Mouse (Mus musculus) heart, postnatal 10 days (tissue): ENCODE results near the gene Nav2. TPM values are rescaled to one million over a fixed set of nuclear protein-coding genes. Genes with fewer than 3 reads are reported as not detected.

Experiments
- DNase-seq, 2 experiments: peaks; one replicate each; pipeline ENCODE4 v3.0.0; 2021
- intact Hi-C: fragments of 180-260 bp; cut with DNase I; formaldehyde crosslinking; loops from one replicate; pipeline ENCODE4 v1.15.1; 2025
- total RNA-seq, 2 experiments: library from RNA; stranded (reverse); gene quantifications; 2 replicates each; pipeline ENCODE4 v1.2.3; 2021

The Nav2 gene
- total RNA-seq, 2 experiments from 2014 or later = 79.7 to 82.1 TPM

DNA sequence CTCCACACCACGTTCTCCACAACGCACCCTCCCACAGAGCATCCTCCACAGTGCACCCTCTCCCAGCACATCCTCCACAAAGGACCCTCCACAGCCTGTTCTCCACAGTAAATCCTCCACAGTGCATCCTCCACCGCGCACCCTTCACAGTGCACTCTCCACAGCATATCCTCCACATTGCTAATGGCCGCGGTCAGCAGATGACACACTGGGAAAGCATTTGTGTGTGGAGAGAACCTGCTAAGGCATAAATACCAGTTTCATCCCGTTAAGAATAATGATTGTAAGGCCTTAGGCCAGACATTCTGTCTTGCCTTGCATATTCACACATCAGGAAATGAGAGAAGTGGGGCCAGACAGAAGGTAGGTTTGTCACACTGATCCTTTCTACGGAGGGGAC is 219.7 kb downstream of the Nav2 start:
- DNase-seq = no peak
- intact Hi-C loops = no loop called here

DNA sequence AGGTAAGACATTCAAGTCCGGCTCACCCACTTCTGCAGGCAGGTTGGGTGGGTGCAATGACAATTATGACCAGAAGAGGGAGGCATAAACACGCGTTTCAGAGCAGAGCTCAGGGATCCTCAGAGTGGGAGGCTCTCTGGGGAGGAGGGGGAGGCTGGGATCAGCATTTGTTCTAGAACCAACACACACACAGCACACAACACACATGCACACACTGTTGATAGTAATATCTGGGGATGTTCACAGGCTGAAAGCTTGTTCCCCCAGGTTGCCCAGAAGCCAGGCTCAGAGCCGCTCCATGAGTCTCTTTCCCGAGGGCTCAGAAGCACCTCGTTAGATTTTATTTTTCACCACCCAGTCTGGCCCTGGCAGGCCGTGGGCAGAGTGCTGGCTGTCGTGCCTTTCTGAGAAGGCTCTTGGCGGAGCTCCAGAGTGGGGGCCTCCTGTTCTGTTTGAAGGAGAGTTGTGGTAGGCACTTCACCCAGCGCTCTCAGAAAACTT is 224.4 kb downstream of the Nav2 start:
- intact Hi-C loops = loop anchor here (1.0 to 2.0 kb wide), 3 partner anchors 116 to 294 kb away; no protein-coding TSS in a partner anchor
- DNase-seq = peak; percentile 88 to 91

DNA sequence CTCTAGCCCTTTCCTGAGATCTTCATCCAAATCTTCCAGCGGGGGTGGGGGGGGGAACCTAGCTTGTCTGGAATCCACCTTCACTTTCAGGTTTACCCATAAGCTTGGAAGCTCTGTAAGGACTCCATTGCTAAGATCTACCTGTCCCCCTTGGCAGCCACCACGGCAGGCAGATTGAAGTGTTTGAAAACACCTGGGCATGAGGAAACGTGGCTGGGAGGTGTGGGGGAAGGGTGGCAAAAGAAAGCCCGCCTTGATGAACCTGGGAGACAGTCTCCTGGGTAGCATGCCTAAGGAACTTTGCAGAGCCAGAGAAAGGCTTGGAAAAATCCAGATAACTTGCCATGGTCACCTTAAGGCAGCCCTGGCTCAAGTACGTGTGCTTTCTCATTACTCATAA is 225.9 kb downstream of the Nav2 start:
- intact Hi-C loops = no loop called here
- DNase-seq = no peak

DNA sequence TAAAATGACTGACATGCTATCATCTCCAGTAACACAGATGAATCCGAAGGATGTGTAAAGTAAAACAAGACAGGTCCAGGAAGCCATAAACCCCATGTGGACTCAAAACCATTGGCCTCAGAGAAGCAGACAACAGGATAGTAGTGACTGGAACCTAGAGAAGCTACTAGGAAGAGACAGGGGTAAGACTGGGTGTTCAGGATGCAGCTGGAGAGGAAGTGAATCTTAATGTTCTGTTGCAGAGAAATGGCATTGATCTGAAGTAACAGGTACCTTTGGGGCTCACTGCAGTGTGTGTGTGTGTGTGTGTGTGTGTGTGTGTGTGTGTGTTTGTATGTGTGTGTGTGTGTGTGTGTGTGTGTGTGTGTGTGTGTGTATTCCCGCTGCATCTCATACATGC is 231.2 kb downstream of the Nav2 start:
- intact Hi-C loops = no loop called here
- DNase-seq = no peak

DNA sequence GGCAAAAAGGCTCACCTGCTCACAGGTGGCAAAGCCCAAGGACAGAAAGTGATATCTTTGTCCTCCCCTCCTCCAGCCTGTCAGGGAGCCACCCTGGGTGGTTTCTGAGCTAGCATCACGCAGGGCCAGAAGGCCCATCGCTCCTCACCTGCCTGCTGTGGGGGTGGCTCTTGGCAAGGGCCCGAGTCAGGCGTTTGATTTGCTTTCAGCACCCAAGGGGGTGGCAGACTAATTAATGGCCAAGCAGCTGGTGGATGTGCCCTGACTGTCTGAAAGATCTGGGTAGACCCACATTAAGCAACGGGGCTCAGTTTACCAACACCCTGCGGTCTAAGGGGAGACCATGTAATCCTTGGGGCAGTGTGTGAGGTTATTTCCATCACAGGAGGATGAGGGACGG is 235.4 kb downstream of the Nav2 start:
- intact Hi-C loops = no loop called here
- DNase-seq = no peak

DNA sequence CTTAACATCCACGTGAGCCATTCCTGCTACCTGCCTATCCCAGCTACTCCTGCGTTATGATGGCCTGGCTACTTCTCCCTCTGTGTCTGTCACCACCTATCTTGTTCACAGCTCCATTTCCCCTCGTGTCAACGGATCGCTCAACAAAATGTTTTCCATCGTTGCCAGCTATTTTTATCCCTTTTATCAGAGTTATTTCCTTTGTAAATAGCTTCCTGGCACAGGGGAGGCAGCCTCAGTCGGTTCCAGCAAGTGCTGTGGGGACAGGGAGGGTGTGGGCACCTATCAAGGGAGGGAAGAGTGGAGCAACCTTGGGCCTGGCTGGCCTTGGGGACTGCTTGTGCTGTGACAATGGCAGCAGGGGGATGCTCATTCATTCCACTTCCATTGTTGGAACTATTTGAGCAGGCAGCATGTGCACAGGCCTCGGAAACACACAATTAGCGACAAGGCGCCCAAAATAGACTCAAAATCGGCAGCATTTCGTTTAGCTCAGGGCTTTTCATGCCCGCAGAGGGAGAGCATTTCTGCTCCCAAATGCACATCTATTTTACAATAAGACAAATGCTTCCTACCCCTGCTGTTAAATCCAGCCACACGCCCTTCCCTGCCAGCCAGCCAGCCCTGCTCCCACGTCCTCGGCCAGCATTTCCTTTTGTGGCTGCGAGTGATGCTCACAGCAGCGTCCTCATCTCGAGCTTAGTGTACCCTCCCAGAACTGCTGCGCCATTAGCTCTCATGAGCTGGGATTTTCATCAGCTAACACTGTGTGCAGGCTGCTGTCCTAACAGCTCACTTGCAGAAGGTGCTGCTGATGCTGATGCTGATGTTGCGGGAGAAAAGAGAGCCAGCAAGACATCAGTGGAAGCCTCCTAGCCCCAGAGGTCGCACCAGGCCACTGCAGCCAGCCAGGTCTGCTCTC is 237.5 kb downstream of the Nav2 start:
- intact Hi-C loops = loop anchor here (5.0 kb wide), 2 partner anchors 46 to 101 kb away; no protein-coding TSS in a partner anchor
- peak; percentile 83 to 86 for DNase-seq

DNA sequence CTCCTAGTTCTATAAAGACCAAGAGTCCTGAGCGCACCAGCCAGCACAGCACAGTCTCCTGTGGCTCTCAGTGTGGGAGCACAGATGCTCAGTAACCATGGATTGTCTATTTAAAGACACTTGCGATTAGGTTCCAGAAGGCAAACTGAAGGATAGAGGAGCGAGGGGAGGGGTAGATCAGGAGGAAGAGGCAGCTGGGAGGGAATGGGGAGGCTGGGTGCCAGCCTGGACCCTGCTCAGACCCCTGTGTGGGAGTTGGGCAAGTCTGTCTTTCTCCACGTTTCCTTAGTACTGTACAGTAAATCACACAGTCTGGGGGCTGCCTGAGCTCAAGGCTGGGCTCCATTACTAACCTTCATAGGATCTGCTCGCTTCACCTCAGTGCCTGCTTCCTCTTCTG is 243.8 kb downstream of the Nav2 start:
- DNase-seq = no peak
- intact Hi-C loops = no loop called here

DNA sequence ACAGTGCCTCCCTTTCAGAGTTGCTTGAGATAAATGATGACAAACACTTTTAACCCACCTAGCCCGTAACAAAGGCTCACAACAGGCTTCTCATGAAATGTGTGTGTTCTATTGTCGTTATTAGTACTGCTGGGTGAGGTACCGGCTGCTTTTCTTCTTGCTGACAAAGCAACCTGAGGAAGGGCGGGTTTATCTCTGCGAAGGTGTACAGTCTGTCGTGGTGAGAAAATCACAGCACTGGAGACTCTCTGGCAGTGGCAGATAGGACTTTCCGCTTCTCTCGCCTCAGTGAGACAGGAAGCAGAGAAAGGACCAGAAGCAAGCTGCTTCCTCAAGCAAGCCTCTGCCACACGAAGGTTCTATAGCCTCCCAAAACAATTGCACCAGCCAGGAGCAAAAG is 244.2 kb downstream of the Nav2 start:
- intact Hi-C loops = no loop called here
- DNase-seq = no peak

DNA sequence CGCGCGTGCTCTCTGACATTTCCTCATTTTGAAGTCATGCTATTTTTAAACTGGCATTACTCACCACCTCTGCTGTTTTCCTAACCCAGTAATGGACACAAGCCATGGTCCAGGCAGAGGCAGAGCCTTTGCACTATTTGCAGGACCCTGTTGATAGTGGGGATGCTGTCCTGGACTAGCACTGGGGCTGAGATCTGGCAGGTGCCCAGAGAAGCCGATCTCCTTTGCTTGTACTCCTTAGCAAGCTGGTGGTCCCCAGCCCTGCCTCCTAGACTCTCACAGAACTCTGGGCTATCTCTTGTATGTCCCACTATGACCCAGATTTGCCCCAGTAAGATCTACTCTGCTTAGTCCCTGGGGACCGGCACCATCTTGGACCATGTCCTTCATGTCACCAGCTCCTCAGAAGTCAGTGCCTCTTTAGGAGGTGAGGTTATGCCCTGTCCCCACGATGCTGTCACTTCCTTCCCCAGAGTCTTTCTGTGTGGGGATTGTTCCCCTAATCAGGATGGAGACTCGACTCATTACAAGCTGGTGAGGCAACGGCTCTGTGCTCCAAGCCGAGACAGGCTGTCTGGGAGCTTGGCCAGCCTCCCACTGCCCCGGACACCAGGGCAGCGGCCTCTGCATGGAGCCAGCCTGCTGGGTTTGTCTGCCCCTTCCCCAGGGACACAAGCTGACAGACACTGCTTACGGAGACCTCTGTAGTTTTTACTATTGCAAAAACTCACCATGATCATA is 250.3 kb downstream of the Nav2 start:
- peak; percentile 67 to 75 for DNase-seq
- intact Hi-C loops = no loop called here

DNA sequence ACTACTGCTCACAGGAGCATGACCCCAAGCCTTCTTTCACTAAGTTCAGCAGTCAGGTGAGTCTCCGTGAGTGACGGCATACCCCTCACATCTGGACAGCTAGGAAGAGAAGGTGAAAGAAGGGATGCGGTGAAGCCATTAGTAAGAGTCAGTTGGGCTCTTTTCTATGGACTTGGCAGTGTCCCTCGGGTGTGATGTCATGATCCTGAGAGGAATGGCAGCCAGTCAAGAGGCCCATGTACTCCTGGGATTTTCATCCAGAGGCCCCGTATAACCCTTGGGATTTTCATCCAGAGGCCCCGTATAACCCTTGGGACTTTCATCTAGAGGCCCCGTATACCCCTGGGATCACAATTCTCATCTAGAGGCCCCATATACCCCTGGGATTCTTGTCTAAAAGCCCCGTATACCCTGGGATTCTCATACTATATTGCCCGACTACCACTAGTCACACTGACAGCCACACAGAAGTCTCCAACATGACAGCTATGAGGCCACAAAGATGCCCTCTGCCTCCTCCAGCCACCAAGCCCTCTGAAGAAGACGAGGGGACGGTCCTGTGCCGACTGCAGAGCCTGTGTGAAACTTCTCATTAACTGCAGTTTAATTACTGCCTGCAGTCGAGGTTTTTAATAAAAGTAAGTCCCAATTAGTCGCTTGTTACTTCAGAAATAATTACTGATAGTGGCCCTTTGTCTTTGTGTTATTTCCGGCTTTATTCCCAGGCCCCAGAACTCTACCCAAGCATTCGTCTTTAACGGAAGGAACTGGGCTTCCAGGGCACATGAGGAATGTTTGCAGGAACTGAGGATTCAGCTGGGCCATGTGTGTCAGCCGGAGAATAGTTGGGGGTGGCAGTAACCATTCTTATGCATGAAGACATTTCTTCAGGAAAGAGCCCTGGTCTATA is 251.4 kb downstream of the Nav2 start:
- peak; percentile 69 to 73 for DNase-seq
- intact Hi-C loops = no loop called here

DNA sequence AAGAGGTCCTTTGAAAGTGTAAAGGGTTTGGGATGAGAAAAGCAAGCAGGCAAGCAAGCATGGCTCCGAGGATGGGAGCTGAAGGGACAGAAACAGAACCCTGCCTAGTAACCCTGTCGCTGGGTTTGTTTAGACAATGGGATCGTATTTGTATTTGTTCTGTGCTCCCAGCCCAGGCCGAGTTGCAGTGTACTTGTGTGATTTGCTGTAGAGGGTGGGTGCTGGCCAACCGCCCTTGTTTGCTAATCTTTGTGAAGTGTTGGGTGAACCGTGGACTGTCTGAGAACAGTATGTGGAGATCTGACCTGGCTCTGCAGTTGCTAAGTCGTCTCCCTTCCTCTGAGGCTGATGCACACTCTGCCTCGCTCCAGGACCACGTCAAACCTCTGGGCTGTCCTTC is 253.6 kb downstream of the Nav2 start:
- DNase-seq = peak; percentile 59 to 63
- intact Hi-C loops = loop anchor here (2.0 kb wide), 1 partner anchor 85 kb away; no protein-coding TSS in a partner anchor

DNA sequence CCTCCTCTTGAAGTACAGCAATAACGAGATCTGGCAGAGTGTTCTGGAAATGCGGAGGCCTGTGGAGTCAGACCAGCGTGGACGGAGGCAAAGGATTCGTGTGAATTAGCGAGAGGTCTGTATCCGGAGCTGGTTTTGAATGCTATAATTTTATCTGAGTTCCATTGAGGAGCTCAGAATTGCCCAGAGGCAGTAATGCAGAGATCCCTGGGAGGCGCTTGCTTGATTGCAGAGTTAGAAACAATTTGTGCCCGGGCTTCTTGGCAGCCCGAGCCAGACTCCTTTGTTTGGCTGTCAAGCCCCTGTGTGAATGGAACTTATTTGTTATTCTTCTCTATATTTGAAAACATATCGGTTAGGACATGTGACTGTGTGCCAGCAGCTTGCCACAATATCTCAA is 255.3 kb downstream of the Nav2 start:
- intact Hi-C loops = loop anchor here (2.0 kb wide), 1 partner anchor 83 kb away; no protein-coding TSS in a partner anchor
- peak; percentile 36 to 45 for DNase-seq

DNA sequence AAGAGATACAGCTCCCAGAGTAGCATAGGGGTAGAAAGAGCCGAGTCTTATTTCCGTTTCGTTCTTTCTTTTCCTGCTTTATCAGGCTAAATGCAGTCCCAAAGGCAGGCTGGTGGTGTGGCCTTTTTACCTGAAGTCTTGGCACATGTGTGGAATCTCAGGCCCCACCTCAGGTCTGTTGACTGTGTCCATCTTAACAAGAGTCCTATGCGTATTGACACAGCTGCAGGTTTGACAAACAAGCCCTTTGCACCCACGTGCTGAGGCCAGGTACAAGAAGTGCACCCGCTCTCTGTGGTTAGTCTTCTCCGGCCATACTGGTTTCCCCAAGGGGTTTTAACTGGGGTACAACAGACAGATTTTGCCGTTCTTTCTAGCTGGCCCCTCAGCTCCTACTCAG is 256.4 kb downstream of the Nav2 start:
- DNase-seq = no peak
- intact Hi-C loops = no loop called here

DNA sequence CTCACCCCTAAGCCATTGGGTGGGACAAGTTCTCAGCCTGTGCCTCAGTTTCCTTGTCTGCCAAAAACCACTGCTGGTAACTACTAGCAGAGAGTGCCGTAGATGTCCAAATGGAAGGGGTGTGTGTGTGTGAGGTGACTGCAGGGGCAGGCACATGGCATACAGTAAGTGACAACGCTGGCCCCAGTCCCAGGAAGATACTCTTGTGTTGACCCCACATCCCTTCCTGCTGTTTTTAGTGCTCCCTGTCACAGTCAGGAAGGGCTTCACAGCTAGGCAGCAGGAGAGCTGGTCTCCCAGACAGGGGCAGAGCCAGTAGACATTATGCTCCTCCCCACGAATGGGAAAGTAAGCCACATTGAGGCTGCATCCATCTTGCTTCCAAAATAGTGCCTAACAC is 264.4 kb downstream of the Nav2 start:
- peak; percentile 62 to 71 for DNase-seq
- intact Hi-C loops = no loop called here

DNA sequence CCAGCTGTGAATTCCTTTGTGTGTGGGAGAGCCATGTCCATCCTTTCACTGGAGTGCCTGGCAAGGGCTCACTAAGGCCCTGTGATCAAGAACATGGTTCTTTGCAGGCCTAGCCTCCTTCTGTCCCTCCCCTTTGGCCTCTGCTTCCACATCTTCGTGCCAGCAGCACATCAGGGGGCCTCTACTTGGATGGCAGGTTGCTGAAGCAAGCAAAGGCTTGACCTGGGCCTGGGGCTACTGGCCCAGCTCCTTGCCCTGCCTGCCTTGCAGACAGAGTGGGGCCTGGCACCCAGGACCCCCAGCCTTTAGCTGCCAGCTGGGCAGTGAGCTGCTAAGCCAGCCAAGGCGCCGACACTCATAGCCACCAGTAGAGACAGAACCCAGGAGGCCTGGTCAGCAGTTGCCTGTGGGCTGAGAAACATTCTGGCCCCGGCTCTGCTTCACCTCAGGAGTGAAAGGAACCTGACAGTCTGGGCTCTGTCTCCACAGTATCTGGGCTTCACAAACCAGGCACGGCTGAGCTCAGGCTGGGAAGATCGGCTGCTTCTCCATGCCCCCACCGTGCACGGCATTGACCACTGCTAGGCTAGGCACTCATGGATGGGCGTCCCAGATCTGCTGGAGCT is 267.4 kb downstream of the Nav2 start:
- DNase-seq = no peak
- intact Hi-C loops = no loop called here

DNA sequence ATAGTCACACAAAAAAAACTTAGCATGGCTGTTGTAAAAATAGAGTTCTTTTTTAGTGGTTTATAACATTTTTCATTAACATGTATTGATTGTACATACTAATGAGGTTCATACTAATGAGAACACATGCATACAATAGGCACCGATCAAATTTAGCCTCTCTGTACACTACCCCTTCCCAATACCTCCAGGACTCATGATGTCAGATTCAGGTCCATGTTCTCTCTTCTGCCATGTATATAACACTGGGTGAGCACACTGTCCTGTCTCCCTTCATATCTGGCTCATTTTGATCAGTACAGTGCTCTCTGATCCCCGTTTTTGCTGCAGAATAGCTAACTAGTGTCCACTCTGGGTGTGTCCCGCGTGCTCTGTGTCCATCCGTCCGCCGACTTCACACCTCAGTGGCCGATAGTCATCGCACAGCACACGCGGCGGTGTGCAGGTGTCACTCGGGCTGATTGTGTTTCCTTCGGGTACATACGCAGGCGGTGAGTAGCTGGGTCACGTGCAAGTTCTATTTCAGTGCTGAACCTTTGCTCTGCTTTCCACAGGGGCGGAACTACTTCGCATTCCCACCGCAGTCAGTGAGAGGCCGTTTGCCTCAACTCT is 268.2 kb downstream of the Nav2 start:
- peak; percentile 54 to 60 for DNase-seq
- intact Hi-C loops = no loop called here

DNA sequence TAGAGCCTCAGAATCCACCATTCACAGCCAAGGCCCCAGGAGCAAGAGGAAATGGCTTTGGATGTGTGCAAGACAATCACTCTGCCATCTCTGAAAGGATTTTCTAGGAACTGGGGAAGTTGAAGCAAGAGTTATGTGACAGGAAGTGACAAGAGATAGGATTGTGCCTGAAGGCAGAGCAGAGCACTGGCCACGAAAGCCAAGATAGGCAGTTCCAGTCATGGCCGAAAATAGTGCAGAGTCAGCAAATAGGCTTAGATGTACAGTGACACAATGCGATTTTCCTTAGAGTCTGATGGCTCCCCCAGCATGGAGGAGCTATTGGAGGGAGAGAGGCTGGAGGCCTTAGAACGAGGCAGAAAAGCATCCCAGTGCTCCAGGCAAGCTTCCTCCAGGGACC is 269.7 kb downstream of the Nav2 start:
- intact Hi-C loops = no loop called here

DNA sequence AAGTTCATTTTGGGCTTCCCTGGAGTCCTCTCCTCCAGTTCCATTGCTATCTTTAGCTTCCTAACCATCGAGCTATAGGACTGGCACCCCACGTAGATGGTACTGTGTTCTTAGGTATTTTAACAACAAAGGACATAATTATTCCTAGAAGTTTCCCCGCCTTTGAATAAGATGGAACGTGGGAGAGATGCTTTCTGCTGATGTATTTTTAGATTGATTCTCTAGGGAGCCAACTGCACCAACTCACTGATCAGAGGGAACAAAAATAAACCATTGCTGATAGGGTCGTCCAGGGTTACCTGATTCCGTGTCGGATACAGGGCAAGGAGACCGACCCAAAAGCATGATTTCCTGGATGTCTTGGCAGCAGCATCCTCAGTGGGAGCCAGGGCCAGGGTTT is 272.5 kb downstream of the Nav2 start:
- intact Hi-C loops = no loop called here
- DNase-seq = no peak

More for the DNA sequence above, 269.7 kb downstream of the Nav2 start:
- DNase-seq = no peak

DNA sequence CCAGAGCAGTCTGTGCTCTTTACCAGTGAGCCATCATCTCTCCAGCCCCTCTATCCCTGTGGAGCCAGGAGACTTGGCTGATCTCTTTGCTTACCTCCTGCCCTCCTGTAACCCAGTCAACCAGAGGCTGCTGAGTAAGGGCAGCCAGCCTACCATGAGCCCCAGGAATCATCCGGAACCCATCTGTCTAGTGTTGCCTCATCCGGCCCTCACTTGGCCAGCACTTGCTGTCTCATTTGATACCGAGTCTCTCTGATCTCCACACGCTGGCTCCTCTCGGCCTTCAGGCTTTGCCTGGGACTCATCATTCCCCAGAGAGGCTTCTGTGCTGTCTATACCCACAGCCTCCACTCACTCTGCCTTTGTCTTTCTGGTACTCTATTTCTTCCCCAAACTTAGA is 273.9 kb downstream of the Nav2 start:
- intact Hi-C loops = no loop called here
- no peak for DNase-seq

DNA sequence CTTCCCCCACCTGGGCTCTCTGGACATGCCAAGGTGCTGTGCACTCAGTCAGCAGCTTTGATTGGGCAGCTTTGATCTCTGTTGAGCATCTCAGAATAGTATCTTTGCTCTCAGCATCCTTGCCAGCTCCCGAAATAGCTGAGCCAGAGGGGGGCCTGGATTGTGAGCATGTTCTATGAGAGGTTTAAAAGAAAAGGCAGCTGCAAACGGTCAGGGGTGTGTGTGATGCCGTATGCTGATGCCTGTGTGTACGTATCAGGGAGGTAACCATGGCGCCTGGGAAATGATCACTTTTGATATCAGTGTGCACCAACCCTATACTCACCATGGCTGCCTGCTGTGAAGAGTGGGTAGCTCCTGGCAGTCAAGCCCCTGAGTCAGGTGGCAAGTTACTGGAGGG is 275.2 kb downstream of the Nav2 start:
- intact Hi-C loops = no loop called here
- DNase-seq = no peak
